Mouse (Mus musculus) kidney, postnatal 14 days (tissue): ENCODE measurements around the gene Psme1.
A peak's percentile ranks its signal among the peaks of the same experiment; 100 is the strongest.

Source experiments
- DNase-seq: peaks from one replicate; pipeline ENCODE4 v3.0.0; 2022; ENCODE audit warnings: mixed read lengths

The Psme1 gene

GRCm38 (mm10) chr14:55577871-55578667 is at the start of gene Psme1:
Gene Psme1 (plus strand): TSS chr14:55578123.
- peak; percentile 89 for DNase-seq

GRCm38 (mm10) chr14:55536116-55536745 is 41.7 kb upstream of the Psme1 start:
- peak; percentile 62 for DNase-seq

DNA sequence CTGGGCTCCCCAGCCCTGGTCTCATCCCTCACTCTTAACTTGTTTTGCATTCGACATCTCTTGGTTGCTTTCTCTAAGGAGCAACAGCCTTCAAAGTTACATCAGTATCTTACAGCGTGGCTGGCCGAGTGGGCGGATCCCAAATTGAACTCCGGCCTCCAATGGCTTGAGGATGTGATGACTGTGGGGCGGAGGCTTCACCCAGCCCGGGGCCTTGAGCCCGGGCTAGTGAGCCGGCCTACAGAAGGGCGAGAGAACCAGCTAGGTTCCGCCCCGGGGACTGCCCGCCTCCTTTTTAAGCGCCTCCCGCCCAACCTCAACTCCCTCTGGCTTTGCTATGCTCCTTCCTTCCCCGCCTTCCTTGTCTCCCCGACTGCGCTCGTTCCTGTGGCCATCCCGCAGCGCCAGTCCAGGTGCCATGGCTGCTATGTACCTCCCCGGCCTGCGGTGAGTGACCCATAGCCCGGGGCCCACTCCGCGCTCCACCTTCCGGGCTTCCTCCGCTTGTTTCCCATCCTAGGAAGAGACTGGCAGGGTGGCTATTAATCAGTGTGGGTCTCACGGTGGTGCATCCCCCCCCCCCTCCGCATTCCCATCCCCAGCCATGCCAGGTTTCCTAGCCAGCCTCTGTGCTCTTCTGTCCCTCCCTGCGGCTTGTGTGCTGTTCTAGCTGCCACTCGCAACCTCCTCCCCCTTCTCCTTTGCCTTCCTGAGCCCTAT is 37.7 kb upstream of the Psme1 start, which contains the start of gene Pck2:
TSS of gene Pck2 (plus strand) at position 200 of the 720 bp plus-strand sequence.
- peak; percentile 93 for DNase-seq

GRCm38 (mm10) chr14:55540787-55541321 is 37.1 kb upstream of the Psme1 start:
- DNase-seq = peak; percentile 86

GRCm38 (mm10) chr14:55542268-55542667 is 35.7 kb upstream of the Psme1 start:
- no peak for DNase-seq

- no peak for DNase-seq
Measured at GRCm38 (mm10) chr14:55544334-55544733, 33.6 kb upstream of the Psme1 start.

DNA sequence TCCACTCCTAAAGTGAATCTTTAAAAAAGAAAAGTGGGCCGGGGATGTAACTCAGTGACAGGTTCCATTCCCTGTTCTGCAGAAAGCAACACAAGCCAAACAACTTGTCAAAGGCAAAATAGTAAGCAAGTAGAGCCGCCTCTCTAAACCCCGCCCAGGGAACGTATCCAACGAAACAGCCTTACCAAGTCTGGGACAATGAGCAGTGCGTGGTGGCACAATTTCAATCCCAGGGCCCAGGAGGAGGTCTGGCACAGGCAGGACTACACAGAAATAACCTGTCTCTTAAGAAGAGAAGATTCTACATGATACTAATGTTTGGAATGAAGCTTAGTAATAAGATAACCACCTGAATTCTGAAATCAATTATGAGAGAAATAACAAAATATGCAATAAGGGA is 27.7 kb upstream of the Psme1 start:
- DNase-seq = no peak

DNA sequence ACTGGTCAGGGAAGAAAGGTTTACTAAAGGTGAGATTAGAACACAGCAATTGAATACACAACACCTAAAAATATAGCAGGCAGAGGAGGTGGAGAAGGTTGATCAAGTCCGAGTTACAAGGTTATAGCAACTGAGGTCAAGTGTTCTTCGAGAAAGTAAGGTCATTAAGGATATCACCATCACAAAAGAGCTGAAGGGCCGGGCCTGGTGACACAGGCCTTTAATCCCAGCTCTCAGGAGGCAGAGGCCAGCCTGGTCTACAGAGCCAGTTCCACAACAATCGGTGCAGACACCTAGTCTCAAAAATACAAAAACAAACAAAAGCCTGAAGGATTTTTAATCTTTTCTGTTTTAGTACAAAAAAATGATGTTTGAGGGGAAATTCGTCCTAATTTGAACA is 26.6 kb upstream of the Psme1 start:
- DNase-seq = no peak

DNA sequence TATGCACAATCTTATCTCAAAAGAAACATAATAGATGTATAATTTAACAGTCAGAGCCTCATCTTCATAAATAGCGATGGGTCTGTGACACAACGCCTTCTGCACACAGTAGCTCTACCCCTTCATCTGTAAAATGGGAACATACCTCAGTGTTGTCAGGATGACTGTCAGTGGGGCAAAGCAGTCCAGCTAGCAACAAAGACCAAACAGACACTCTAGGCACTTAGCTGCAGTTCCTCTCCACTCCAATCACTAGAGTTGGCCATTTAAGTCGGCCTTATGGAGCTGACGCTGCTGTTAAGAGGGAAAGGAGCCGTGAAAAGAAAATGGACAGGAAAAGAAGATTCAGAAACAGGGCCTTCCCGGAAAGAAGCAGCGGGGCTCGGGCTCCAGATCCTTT is 26.1 kb upstream of the Psme1 start:
- no peak for DNase-seq

DNA sequence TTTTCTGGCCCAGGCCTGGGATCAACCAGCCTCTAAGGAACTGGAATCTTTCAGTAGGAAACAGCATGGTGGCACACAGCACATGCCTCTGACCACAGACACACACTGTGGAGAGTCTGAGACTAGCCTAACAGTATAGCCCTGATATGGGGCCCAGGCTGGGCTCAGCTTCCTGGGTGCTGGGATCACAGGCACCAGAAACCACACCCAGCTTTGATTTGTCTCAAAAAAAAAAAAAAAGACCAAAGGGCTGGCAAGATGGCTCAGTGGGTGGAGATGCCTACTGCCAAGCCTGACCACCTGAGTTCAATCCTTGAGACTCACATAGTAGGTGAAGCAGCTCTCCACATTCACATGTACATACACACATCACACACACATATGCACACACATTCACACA is 23.3 kb upstream of the Psme1 start:
- no peak for DNase-seq

GRCm38 (mm10) chr14:55555788-55556187 is 22.1 kb upstream of the Psme1 start:
- no peak for DNase-seq

- peak; percentile 89 for DNase-seq
Measured at GRCm38 (mm10) chr14:55557003-55557402, 20.9 kb upstream of the Psme1 start.

- peak; percentile 42 for DNase-seq
Measured at GRCm38 (mm10) chr14:55557587-55557986, 20.3 kb upstream of the Psme1 start.

GRCm38 (mm10) chr14:55558740-55559448 is 19.0 kb upstream of the Psme1 start:
- DNase-seq = no peak

GRCm38 (mm10) chr14:55559799-55560201 is 18.1 kb upstream of the Psme1 start, which contains the start of gene Dcaf11:
Gene Dcaf11 (plus strand): TSS chr14:55560006.
- DNase-seq = peak; percentile 96

GRCm38 (mm10) chr14:55560202-55561073 is 17.5 kb upstream of the Psme1 start, which contains the start of gene A730061H03Rik:
Gene A730061H03Rik (minus strand): TSS chr14:55560406.
- peak; percentile 99 for DNase-seq

- DNase-seq = peak; percentile 28
Measured at GRCm38 (mm10) chr14:55561860-55562259, 16.1 kb upstream of the Psme1 start.

DNA sequence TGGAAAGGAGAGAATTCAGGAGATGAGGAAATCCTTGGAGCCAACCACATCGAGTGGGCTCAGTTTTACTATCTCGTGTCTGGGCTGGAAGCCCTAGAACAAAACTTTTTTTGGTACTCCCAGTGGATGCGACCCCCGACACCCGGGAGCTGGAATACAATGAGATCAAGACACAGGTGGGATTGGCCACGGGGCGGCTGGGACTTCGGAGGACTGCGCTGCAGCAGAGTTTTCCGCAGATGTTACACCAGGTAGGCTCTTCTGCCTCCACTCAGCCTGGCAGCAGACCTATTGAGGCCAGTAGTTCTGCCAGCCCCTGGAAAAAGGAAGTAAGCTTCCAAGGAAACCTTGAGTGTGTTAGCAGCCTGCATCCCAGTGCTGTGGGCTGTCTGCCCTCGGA is 14.7 kb upstream of the Psme1 start:
- DNase-seq = no peak

GRCm38 (mm10) chr14:55565748-55566147 is 12.2 kb upstream of the Psme1 start:
- no peak for DNase-seq

GRCm38 (mm10) chr14:55567496-55567895 is 10.4 kb upstream of the Psme1 start:
- DNase-seq = peak; percentile 26

DNA sequence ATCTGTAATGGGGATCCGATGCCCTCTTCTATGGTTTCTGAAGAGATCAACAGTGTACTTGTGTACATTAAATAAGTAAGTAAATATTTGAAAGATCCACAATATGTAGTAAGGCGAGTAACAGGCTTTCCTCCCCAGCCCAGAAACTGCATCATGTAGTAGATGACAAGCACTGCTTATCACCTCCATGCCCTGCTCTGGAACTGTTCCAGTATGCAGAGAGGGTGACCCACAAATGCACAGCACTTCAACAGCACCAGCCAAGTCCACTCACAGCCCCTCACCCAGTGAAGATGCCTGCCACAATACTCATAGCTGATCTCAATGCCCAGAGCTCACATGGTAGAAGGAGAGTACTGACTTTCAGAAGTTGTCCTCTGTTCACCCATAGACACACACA is 7.3 kb upstream of the Psme1 start:
- DNase-seq = no peak
